Mouse (Mus musculus) Patski (cell line): ENCODE measurements around the gene Marc2. TPM values are rescaled to one million over a fixed set of nuclear protein-coding genes. Genes with fewer than 3 reads are reported as not detected.

Source experiments
- ATAC-seq: fragments of 100-300 bp; one replicate; pipeline ENCODE4 v1.8.0; 2021
- CTCF ChIA-PET: fragments of 350-600 bp; sonication (Branson Sonifier 250); formaldehyde crosslinking; loops from one replicate; lab custom pipeline; 2022; ENCODE audit warnings: inconsistent platforms; lab: Charles Lee
- POLR2A ChIA-PET: fragments of 350-600 bp; sonication (Branson Sonifier 250); formaldehyde crosslinking; loops from one replicate; lab custom pipeline; 2022; ENCODE audit warnings: antibody characterized with exemption, inconsistent platforms; lab: Charles Lee
- DNase-seq: peaks from one replicate; pipeline ENCODE4 v3.0.0-alpha.2; 2011; ENCODE audit warnings: low read depth, low spot score
- H3K27me3 ChIP-seq: fragments of 371-371 bp; one replicate; pipeline ENCODE4 v1.5.1; 2021
- CTCF ChIP-seq: fragments of 100-300 bp; IDR thresholded peaks from one replicate; pipeline ENCODE4 v1.5.1; 2021
- in situ Hi-C: fragments of 300-500 bp; cut with MboI; formaldehyde crosslinking; loops from 3 replicates; pipeline ENCODE4 v1.11.1; 2018; ENCODE audit warnings: low pct_unique_long_range_greater_than_20kb, mixed read lengths
- polyA plus RNA-seq: library from polyadenylated mRNA; unstranded; gene quantifications from one replicate; pipeline ENCODE4 v1.2.3, GENCODE M21; 2021

The Marc2 gene
- polyA plus RNA-seq, 1 experiment from 2014 or later: 251 TPM

DNA sequence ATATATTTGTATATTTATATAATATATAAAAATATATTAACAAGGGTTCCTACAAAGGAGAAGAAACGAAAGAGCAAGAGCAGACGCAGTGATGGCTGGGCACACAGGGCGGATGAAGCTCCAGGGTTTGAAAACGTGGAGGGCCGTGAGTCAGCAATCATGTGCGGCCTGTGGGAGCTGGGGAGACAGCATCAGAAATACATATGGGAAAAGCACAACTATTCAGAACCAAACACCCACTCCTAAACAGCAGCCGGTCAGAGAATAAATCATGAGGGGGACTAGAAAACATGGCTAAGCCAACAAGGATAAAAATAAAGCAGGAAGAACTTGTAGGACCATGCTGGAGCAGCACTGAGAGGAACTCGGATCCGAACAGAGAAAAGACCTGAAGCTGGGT lies 11.0 kb upstream of the Marc2 start:
- ATAC-seq: no peak
- CTCF ChIA-PET: interaction anchor here (1.3 to 1.7 kb wide), 3 partner anchors 26 to 61 kb away, joined by 3 to 5 read pairs (median 3); no protein-coding TSS in a partner anchor
- in situ Hi-C loops: no loop called here

GRCm38 (mm10) chr1:184853922-184854321 lies 7.7 kb upstream of the Marc2 start:
- in situ Hi-C loops: loop anchor here (5.0 kb wide), 2 partner anchors 38 to 338 kb away; no protein-coding TSS in a partner anchor
- H3K27me3 ChIP-seq: no peaks in the 10 kb centered on the region
- ChIA-PET POLR2A (no interaction called here), CTCF (interaction anchor here (1.4 to 3.2 kb wide), 8 partner anchors 9 to 339 kb away, joined by 5 to 21 read pairs (median 5); no protein-coding TSS in a partner anchor)
- no peak for ATAC-seq
- TF ChIP-seq CTCF: no peak
- DNase-seq: no peak

More for the DNA sequence above, 11.0 kb upstream of the Marc2 start:
- H3K27me3 ChIP-seq: no peaks in the 10 kb centered on the region
- no peak for DNase-seq
- TF ChIP-seq CTCF: no peak
- POLR2A ChIA-PET: no interaction called here

DNA sequence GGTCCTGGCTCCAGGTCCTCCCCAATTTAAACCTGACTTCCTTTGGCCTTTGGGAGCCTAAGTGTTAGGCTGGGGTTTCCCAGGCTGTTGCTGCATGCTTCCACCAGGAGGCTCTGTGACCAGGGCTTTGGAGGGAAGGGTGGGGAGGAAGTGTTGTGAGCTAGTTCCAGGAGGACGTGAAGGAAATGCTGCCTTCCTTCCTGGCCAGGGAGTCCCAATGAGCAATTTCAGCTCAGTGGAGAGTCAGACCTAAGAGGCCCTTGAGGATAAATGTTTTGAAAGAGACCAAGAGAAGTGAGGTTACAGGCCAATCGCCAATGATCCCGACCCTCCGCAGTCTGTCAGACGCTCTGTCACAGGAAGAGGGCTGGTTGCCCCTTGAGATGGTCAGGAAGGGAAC lies 7.1 kb upstream of the Marc2 start:
- DNase-seq (no peak), ATAC-seq (peak; percentile 32)
- TF ChIP-seq CTCF: no peak
- POLR2A ChIA-PET: interaction anchor here (0.6 kb wide), 1 partner anchor 227 kb away, joined by 3 read pairs; no protein-coding TSS in a partner anchor
- no peaks in the 10 kb centered on the region for H3K27me3 ChIP-seq
- in situ Hi-C loops: loop anchor here (5.0 kb wide), 2 partner anchors 39 to 339 kb away; no protein-coding TSS in a partner anchor
- CTCF ChIA-PET: interaction anchor here (0.8 to 3.2 kb wide), 9 partner anchors 10 to 340 kb away, joined by 3 to 21 read pairs (median 5); no protein-coding TSS in a partner anchor

DNA sequence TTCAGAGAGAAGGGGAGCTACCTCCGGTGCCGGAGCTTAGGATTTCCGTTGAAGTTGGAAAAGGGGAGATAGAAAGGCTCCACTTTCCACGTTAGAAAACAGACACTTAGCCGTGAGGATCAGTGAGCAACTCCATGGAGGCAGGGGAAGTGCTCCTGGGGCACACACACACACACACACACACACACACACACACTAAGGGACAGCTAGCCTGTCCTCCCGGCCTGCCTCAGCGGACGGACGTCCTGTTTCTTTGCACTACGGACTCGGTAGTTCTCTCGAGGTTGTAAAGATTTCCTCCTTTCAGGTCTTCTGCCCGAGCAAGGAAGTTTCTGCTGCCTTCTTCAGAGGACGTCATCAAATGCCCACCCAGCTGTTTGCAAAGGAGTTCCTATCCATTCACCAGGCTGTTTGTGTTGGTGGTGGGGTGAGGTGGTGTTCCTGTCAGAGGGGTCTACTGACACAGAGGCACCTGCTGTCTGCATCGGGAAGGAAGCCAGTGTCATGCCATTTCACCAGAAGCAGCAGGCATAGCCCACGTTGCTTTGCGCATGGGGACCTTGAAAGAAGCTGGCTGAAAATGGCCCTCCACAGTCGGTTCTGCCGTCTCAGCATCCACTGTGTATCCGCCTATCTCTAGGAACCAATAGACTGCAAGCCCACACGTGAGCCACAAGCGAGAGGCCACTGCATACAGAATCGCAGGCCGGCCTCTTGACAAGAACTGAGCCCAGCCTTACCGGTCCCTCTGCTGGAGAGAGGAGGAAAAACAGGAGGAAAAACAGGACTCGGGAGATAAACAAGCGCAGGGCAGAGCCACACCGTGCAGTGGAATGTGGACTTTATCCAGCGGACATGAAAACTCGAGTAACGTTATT lies 5.7 kb upstream of the Marc2 start:
- CTCF ChIA-PET: interaction anchor here (1.2 to 3.2 kb wide), 8 partner anchors 11 to 65 kb away, joined by 3 to 21 read pairs (median 5); no protein-coding TSS in a partner anchor
- POLR2A ChIA-PET: no interaction called here
- H3K27me3 ChIP-seq: no peaks in the 10 kb centered on the region
- ATAC-seq (peak; percentile 75), DNase-seq (no peak)
- TF ChIP-seq CTCF: no peak
- in situ Hi-C loops: loop anchor here (5.0 kb wide), 2 partner anchors 40 to 340 kb away; no protein-coding TSS in a partner anchor

DNA sequence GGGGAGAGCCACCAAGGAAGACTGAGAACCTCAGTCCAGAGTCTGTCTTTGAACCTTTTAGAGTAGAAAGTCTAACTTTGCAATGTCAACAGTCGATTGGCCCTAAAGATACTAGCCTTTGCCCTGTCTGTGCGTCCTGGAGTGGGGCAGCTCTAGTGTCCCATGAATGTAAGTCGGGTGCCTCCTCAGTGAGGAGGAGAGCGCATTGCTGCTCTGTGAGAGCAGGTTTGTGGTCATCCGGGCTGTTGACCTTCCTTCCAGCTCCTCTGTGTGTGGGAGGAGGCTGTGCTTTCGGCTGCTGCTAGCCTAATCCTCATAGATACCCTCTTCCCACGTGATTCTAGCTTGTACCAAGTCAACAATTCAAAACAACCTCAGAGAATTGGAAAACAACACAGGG lies 4.9 kb upstream of the Marc2 start:
- POLR2A ChIA-PET: no interaction called here
- H3K27me3 ChIP-seq: no peaks in the 10 kb centered on the region
- in situ Hi-C loops: loop anchor here (5.0 kb wide), 2 partner anchors 41 to 341 kb away; no protein-coding TSS in a partner anchor
- no peak for ATAC-seq
- CTCF ChIA-PET: interaction anchor here (1.3 to 3.2 kb wide), 3 partner anchors 24 to 66 kb away, joined by 3 to 21 read pairs (median 7); no protein-coding TSS in a partner anchor
- no peak for TF ChIP-seq CTCF
- no peak for DNase-seq

DNA sequence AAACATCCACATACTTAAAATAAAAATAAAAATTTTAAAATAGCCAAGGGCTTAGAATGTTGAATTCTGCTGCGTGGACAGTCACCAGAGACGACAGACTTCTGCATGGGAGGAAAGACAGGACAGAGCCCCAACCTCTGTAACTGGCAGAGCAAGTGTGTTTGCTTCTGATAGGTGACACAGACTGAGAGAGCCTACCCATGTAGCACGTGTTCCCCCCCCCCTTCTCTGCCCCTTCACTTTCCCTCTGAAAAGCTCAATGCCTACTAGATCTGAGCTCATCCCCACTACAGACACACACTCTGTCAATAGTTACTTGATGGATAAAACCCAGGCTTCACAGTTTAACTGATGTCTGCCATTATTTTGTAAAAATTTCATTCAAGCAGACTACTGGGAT lies 722 bp upstream of the Marc2 start:
- ChIA-PET POLR2A (interaction anchor here (0.7 kb wide), 1 partner anchor 22 kb away, joined by 3 read pairs; no protein-coding TSS in a partner anchor), CTCF (interaction anchor here (4.5 kb wide), 1 partner anchor 22 kb away, joined by 28 read pairs; no protein-coding TSS in a partner anchor)
- H3K27me3 ChIP-seq: no peaks in the 10 kb centered on the region
- ATAC-seq (no peak), DNase-seq (no peak)
- TF ChIP-seq CTCF: no peak
- in situ Hi-C loops: no loop called here

DNA sequence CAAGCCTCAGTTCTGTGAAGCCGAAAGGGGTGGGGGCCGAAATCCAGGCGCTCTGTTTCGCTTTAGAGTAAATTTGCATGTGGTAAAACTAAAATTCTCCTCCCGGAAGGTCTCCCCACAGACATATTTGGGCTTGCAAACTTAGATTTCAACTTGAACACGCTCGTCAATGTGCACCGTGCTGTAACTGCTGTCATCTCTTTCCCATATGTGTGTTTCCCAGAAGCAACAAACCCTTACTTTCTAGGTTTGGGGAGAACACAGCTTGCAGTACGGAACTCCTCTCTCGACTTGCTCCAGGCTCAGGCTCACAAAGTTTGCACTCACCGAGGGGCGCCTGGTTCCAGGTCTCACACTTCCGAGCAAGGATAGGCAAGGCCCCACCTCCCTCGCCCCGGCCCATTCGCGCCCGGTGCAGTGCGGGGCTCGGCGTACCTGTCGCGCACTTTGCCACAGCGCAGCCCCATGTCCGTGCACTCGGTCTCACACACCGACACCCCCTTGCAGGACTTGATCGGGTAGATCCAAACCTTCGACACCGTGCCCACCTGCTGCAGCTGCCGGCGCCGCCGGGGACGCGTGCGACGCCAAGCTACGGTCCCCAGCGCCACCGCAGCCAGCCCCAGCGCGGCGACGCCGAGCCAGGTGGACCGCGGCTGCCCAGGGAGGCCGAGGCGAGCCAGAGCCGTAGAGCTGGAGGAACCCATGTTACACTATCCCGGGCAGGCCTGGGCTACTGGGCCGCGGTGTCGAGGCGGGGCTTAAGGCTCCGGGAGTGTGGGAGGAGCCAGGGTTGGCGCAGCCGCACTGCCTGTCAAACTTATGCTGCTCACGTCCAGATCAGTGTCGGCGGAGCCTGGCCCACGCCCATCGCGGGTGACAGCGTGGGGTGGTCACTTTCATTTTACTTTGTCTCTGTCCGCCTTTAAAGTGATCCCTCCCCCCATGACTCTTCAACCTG lies 860 bp downstream of the Marc2 start:
- ATAC-seq (peak; percentile 96), DNase-seq (no peak)
- in situ Hi-C loops: no loop called here
- no peak for TF ChIP-seq CTCF
- POLR2A ChIA-PET: interaction anchor here (1.2 to 1.3 kb wide), 3 partner anchors 13 to 359 kb away, joined by 3 to 4 read pairs (median 3); partner anchors contain the start of gene Rab3gap2
- CTCF ChIA-PET: interaction anchor here (1.2 to 4.5 kb wide), 4 partner anchors 9 to 360 kb away, joined by 3 to 28 read pairs (median 4); no protein-coding TSS in a partner anchor
- no peaks in the 10 kb centered on the region for H3K27me3 ChIP-seq

DNA sequence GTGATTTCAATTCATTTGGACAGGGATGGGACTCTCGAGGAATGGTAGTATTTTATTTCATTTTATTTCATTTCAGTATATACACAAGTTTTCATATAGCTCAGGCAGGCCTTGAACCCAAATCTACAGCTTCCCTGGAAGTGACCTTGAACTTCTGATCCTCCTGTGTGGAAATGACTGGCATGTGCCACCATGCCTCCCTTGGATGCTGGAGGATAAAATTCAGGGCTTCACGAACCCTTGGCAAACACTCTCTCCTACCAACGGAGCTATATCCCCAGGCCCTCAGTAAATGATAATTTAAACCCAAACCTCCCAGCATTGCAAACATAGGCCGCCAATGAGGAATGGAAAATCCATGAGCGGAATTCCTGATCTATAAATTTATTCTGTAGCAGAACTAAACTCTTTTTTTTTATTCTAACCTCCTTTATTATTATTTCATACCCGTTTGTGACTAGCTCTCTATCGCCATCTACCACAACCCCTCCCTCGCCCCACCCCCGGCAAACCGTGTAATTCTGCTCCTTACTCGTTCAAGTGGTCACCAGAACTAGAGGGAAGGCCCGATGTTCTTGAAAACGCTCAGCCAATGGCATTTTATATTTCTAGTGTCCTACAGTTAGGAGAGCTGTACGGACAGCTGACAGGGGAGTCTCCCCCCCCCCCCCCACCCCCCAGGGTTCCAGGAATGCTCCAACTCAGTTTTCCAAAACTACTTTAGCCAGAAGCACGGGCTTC lies 1.8 kb downstream of the Marc2 start:
- H3K27me3 ChIP-seq: no peaks in the 10 kb centered on the region
- no peak for TF ChIP-seq CTCF
- ATAC-seq (no peak), DNase-seq (no peak)
- POLR2A ChIA-PET: interaction anchor here (1.2 kb wide), 1 partner anchor 360 kb away, joined by 4 read pairs; the partner anchor contains the start of gene Rab3gap2
- CTCF ChIA-PET: interaction anchor here (1.2 to 4.5 kb wide), 4 partner anchors 8 to 361 kb away, joined by 3 to 28 read pairs (median 4); no protein-coding TSS in a partner anchor
- in situ Hi-C loops: no loop called here

GRCm38 (mm10) chr1:184837649-184838048 lies 8.6 kb downstream of the Marc2 start:
- ChIA-PET POLR2A (no interaction called here), CTCF (interaction anchor here (1.0 to 1.4 kb wide), 2 partner anchors 13 kb away, joined by 5 to 7 read pairs; no protein-coding TSS in a partner anchor)
- DNase-seq (no peak), ATAC-seq (no peak)
- in situ Hi-C loops: no loop called here
- TF ChIP-seq CTCF: no peak
- no peaks in the 10 kb centered on the region for H3K27me3 ChIP-seq
